Mouse (Mus musculus): ENCODE data around the gene Ttc29.

Ttc29 gene

DNA sequence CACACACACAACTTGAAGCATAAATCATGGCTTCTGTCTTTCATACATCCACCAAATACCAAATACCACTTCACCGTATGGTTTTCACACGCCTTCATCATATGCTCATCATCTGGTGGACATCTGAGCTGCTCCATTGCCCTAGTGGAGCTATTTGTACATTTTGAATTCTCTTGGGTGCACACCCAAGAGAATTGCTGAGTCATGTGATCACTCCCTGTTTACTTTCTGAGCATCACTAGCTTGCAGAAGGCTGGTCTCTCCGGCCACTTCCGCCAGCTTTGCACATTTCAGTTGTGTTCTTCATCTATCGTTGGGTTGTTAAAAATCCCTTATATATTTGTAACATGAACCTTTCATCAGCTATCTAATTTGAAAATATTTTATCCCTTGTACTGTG lies 65.5 kb downstream of the Ttc29 start:
- DNase-seq (ENCODE audit: low spot score) = no peak

DNA sequence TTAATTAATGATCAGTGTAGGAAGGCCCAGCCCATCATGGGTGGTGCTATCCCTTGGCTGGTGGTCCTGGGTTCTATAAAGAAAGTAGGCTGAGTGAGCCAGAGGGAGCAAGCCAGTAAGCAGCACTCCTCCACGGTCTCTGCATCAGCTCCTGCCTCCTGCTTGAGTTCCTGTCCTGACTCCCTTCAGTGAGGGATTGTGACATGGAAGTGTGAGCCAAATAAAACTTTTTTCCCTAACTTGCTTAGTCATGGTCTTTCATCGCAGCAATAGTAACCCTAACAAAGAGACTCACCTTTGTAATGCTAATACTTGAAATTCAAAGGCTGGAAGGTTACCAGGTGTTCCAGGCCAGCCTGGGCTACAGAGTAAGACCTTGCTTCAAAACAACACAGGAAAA lies 71.7 kb downstream of the Ttc29 start:
- no peak for DNase-seq (ENCODE audit: low spot score)

DNA sequence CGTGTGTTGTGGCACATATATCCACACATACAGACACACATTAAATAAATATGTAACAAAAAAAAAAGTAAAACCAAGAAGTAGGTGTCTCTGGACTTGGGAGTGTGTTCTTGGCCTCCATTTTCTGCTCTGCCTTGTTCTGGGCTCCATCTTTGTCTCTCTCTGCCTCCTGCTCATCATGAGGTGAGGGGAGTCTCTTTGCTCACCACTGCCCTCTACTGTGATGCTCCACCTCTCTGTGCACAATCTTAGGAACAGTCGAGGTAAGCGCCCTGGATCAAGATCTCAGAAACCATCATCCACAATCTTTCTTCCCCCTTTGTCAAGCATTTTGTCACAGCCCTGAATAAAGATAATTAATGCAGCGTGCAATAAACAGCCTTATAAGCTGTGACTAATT lies 72.3 kb downstream of the Ttc29 start:
- DNase-seq (ENCODE audit: low spot score) = no peak

DNA sequence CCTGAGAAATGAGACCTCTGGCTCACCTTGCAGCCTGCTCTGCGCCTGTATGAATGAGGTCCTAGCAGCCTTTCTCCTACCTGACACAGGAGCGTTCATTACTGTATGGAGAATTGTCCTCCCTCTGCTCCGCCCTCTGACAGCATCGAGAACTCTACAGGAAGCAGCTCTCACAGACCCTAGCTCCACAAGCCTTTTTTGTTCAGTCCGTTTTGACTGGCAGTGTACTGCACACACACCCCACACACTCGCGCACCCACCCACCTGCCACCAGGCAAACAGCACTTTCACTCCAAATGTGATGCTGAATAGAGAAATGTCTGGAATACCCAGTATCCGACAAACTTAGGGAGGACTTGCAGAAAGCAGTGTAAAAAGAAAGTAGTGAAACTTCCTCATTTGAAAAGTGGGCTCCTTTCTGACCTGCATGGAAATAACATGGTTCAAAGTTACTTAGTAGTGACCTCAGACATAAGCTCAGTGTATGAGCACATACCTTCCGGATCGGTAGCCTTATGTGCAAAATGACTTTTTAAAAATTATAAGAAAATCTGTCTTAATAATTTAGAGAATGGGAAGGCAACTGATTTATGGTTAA lies 76.4 kb downstream of the Ttc29 start:
- DNase-seq (ENCODE audit: low spot score) = no peak

DNA sequence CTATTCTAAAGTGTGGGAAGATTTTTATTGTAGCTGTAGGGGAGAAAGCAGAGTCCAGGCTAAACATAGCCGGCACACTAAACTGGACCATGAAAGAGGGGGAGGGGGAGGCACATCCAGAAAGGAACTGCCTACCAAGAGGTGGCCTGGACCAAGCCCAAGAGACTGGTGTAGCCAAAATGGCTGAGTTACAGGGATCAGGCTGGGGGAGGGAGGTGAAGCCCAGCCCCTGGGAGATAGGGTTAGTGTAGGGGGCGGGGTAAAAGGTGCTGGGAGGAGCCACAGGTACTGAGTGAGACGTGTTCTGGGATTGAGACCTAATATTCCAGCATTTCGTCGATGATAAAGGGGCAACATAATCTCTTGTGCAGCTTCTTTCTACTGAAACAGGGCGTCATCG lies 77.2 kb downstream of the Ttc29 start:
- DNase-seq (ENCODE audit: low spot score) = no peak

DNA sequence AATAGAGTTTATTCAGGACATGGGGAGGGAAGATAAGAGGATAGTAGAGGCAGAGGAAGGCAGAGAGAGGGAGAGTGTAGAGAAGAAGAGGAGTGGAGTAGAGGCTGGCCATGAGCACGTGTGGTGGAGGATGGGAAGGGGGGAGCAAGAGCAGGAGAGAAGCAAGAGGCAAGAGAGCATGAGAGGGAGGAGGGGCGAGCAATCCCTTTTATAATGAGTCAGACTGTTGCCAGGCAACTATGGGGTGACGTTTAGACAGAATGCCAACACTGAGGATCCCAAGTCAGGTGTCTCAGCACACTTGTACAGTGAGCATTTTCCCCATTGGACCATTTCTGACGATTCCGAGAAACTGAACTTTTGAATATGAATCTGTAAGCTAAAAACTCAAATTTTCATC lies 82.4 kb downstream of the Ttc29 start:
- DNase-seq (ENCODE audit: low spot score) = no peak

DNA sequence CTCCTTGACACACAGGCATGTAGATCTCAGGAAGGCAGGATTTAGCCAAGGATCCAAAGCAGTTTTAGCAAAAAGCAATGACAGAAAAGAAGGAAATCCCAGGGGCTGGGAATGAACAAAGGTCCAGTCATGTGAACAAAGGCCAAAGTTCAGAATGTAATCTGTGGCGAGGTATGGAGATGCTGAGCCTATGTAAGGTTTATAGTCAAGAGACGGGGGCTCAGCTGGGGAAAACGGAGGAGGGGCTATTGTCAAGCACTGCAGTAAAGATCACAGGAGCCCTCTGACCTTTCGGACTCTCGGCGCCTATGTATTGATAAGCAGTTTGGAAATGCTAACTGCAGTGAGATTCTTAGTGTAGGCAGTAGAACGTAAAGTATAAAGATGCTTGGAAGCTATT lies 90.5 kb downstream of the Ttc29 start:
- peak; percentile 39 for DNase-seq (ENCODE audit: low spot score)

DNA sequence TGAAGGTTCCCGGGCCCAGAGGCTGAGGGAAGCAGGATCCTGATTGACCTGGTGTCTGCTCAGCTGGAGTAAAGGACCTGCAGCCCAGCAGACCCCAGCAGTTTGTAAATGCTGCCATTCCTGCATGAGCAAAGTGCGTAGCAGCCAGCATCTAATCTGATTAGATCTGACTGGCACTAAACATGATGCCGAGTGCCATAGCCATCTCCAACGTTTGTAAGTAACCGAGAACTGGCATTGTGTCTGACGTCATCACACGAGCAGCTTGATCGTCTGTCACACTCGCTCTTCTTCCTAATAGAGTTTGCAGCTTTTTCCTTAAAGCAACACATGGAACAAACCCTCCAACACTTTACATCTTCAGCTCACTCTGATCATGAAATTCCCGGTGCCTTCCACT lies 93.5 kb downstream of the Ttc29 start:
- DNase-seq (ENCODE audit: low spot score) = no peak

DNA sequence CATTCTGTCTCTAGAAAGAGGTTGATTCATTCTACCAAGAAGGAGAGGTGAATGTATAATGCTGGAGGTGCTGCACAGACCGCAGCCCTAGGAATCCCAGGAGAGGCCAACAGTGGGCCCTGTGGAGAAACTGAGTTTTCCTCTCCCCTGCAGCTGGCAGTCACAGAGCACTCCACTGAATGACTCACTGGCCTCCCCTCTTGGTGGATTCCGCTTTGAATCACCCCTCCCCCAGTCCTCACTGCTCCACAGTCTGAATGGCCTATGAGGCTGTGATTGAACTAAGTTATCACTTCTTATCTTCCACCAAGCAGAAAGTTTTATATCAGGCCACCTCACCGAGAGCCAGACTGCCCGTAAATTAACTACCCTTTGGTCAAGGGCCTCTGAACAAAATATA lies 94.0 kb downstream of the Ttc29 start:
- DNase-seq (ENCODE audit: low spot score) = no peak

DNA sequence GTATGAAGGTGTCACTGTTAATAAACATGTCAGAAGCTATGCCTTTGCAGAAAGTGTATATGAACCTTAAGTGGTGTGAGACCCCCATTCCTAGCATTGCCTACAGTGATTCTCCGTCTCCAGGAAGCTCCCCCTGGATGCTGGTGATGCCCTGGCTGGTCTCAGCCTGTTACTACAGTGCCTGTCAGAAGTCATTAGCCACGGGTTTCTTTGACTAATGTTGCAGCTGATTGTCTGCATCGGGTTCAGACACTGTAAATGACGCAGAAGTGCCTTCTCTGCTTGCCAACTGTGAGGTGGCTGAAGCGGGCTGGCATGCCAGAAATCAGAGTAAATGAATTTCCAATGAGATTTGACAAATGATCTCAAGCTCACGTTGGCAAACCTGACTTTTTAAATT lies 96.4 kb downstream of the Ttc29 start:
- DNase-seq (ENCODE audit: low spot score) = no peak

DNA sequence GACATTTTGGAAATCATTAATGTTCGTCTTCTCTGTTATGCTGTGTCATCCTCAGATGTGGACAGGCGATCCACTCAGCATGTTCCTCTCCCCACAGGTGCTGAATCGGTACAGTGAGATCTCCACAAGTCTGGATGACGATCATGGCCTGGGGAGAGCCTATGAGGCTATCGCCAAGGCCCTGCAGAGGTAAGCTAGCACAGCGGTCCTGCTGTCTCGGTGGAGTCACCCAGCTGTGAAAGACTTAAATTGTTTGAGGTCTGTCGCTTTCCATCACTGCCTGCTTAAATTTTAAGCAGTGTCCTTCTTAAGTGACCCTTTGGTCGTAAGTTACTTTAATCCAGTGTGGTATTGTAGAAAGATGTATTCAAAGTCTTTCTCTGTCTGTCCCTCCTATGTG lies 102.5 kb downstream of the Ttc29 start:
- DNase-seq (ENCODE audit: low spot score) = no peak

DNA sequence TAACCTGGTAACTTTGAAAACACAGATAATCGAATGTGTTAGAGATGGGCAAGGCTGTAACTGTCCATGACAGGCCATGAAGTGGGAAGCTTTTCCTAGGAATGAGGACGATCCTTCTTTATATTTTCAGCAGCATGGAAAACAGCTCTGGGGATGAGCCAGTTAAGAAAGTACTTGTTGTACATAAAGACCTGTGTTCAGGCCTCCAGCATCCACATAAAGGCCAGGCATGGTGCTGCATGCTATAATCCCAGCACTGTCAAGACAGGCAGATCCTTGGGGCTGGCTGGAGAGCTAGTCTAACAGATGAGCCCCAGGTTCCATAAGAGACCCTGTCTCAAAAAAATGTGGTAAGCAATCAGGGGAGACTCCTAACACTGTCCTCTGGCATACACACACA lies 104.6 kb downstream of the Ttc29 start:
- no peak for DNase-seq (ENCODE audit: low spot score)

DNA sequence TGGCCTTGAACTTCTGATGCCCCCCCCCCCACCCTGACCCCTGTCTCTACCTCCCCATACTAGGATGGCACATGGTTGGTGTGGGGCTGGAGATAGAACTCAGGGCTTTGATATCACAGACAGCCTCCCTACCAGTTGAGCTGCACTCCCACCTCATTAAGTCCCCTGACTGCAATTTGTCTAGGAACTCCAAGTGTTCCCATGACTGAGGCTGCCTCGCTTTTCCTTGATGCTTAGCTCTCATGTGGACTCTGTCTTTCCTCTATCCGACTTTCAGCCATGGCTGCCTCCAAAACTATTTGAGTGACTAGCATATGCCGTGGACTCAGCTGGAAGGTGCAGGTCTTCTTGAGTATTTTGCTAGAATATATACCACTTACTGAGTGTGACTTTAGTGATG lies 110.3 kb downstream of the Ttc29 start:
- no peak for DNase-seq (ENCODE audit: low spot score)

DNA sequence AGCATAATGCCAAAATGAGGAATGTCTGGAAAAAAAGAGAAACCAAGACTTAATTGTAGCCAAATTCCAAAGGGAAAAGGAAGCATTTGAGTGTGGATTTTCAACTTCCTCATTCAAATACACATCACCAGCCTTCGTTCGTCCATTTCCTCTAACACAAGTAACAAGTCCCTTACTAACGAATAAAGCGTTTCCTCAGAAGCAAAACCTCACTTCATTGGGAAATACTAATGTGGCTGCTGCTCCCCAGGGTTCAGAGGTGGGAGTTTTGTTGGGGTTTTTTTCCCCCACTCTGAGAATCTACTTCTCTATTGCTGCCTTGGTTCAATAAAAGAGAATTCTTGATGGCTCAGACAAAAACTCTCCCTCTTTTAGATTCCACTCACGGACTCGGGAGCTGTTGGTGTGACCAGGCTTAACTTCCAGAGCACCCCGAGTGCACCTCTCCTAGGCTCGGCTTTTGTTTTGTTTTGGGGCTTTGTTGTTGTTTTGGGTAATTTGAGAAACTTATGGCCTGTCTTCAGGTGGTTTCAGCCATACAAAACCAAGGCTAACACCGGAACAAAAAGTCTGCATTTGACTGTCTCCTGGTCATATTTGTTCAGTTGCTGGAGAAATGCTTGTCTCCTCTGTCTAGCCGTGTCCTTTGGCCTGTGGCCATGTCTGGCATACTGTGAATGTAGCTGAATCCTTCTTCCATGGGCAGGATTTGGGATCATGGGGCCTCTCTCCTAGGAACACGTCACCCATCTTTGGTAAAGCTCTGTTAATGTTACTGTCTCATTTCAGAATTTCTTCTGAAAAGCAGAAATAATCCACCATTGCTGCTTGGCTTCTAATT lies 127.8 kb downstream of the Ttc29 start:
- no peak for DNase-seq (ENCODE audit: low spot score)

DNA sequence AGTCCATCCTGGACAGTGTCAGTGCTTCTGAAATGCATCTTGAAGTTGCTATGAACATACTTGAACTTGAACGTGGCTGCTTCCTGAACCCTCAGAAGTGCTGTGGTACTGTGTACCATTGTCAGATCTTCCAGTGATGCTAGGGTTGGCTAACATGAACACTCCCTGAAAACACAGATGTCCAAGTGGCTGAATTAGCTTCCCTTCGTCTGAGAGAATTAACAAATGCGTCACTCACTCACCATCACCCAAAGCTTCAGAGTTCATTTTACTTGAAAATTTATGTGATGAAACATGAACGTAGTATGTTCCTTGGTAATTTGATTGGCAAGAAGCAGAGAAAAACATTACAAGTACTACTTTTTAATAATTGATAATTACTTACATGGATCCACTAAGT lies 129.1 kb downstream of the Ttc29 start:
- no peak for DNase-seq (ENCODE audit: low spot score)

DNA sequence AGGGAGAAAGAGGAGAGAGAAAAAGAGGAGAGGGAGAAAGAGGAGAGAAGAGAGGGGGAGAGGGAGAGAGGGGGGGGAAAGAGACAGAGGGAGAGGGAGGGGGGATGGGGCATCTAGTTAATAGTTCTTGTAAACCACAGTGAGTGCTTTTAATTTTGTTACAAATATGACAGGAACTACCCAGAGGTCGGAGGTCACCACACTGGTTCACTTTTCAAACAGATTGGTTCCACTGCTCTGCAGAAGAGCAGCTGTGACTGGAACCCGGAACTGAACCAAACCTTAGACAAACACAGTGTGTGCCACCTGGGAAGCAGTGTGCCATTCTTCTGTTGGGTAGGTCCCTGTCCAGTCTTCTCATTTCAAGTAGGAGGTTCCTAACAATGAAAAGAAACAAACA lies 130.9 kb downstream of the Ttc29 start:
- DNase-seq (ENCODE audit: low spot score) = peak; percentile 55

DNA sequence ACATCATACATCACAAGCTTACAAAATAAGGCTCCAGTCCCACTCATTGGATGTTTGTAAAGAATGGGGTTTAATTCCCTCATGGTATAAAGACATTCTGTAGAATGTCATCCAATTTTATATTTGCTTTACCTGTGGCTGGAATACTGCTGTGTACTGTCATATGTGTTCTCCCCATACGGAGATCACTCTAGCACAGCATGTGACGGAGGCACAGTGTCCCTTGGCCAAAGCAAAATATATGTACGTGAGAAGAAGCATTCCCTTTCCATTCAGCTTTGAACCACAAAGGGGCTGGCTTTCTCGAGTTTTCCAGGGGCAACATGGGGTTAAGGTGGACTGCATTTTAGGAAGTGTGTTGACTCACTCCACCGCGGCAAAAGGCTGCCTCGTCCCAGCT lies 132.6 kb downstream of the Ttc29 start:
- no peak for DNase-seq (ENCODE audit: low spot score)

DNA sequence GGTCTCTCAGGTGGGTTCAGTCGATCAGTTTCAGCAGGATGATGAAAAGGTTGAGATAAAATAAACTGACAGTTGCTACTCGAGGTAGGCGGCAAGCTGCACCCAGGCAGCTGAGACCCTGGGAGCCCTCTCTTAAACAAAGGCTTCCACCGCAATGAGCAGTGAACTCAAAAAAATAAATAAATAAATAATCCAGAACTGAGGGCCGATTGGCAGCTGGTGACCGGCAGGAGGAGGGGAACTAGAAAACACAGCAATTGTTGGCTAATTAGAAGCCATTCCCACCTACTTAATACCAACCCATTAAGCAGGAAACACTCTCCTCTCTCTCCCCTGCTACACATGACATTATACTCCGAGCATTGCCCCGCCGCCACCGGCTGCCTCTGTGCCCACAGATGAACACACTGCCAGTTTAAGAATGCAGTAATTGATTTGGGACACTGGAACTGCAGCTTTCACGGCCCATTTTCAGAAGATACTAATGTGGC lies 133.1 kb downstream of the Ttc29 start:
- peak; percentile 8 for DNase-seq (ENCODE audit: low spot score)

DNA sequence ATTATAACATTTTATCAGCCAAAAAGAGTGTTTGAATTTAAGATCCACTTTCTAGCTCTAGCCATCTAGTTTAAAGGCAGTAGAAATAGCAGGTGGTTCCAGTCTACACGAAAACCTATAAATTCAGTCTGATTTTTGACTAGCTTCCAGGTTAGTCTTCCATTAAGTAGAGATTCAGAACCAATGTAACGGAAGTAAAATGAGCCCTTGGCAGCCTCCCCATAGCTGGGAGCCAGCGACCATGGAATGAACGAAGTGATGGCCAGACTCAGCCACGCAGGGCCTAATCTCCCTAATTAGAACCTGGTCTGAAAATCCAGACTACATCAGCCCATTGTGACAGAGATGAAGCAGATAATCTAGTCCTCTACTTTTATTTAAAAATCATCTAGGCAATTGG lies 140.8 kb downstream of the Ttc29 start:
- no peak for DNase-seq (ENCODE audit: low spot score)

DNA sequence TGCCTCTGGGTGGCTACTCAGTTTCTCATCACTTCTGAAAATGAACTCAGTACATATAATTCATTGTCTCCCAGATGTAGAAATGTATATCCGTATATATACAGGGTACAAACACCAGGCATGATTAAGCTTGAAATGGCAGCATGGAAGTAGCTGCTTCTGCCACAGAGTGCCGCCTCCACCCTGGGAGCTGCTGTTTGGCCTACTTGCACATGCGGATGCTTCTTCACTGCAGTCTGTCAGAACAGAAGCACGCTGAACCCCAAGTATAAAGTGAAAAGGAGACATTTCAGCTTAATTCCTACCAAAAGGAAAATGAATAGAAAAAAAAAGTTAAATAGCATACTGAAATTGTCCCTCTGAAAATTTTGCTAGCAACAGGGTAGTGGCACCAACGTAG lies 141.7 kb downstream of the Ttc29 start:
- no peak for DNase-seq (ENCODE audit: low spot score)

DNA sequence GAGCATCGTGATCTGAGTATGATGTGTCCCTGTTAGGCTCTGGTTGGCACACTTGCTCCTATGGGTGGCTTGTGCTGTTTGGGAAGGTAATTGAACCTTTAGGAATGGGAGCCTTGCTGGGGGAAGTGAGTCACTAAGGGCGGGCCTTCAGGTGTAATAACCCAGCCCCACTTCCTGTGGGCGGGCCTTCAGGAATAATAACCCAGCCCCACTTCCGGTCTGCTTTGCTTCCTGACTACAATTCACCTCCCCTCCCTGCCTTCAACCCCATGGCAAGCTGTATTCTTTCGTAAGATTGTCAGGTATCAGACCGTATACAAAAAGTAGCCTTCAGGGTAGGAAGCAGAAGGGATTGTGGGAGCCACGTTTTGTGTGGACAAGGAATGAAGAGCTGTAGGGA lies 177.7 kb downstream of the Ttc29 start:
- no peak for DNase-seq (ENCODE audit: low spot score)

DNA sequence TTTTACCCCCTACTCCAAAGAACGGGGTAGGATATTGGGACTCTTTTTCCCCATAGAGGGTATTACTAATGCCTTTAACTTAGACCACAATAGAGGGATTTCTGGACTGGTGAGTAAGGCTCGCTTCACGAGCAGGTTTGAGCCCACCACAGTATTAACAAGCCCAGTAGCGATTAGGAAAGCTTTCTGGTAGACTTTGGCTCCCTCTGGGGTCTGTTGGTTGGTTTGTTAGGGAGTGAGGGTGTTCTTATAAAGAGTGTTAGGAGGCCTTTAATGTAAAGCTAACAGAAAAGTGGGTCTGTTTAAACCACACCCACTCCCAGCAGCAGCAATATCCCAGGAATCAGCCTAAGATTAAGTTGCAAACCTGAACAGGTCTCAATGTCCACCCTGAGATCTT lies 206.2 kb downstream of the Ttc29 start:
- peak; percentile 32 for DNase-seq (ENCODE audit: low spot score)

DNA sequence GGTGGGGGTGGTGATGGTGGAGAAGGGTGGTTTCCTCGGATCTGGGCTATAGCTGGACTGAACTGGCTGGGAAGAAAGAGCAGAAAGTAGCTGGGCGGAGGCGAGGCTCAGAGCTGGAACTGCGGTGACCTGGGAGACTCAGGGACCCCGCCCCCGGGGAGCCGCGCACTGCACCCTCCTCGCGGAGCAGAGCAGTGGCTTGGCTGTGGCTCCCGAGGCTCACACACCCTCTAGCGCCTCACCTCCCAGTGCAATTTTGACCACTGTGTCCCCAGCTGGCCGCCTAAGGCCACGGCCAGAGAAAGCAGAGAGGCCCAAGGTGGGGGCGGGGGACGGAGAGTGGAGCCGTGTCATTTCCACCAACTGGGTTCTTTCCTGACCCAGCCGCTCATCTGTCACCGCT lies 207.0 kb downstream of the Ttc29 start:
- peak; percentile 73 for DNase-seq (ENCODE audit: low spot score)

DNA sequence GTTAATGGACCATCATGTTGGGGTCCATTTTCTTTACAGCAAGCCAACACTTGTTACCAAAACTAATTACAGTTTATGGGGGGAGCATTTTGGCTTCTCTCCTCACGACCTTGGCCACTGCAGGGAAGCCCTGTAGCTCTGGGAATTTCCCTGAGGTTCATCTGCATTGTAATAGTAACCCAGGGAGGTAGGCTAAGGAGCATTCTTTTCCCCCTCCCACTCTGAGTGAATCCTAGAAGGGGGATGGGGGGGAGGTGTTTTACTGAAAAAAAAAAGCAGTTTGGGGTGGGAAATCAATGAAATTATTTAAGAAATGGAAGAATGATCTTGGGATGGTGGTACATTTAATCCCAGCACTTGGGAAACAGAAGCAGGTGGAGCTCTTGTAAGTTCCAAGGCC lies 210.8 kb downstream of the Ttc29 start:
- DNase-seq (ENCODE audit: low spot score) = no peak
